Mouse (Mus musculus) limb, embryonic 11.5 days (tissue): ENCODE results near the gene Tmem132c. TPM values are rescaled to one million over a fixed set of nuclear protein-coding genes. Genes with fewer than 3 reads are reported as not detected.
A peak's percentile ranks its signal among the peaks of the same experiment; 100 is the strongest.

Source experiments
- ATAC-seq: fragments of 200-750 bp; cut with Nextera tagmentation; 2 replicates; pipeline ENCODE4 v1.8.0; 2017; ENCODE audit warnings: low read depth; ENCODE audit not compliant: insufficient number of reproducible peaks, low FRiP score, low TSS enrichment
- DNase-seq: peaks from one replicate; pipeline ENCODE4 v3.0.0-alpha.2; 2015; ENCODE audit warnings: low spot score
- H3K27ac ChIP-seq: fragments of 300-500 bp; sonication (generic); replicated peaks from 2 replicates; pipeline ENCODE4 v1.5.1; 2014; ENCODE audit warnings: low read depth, mild to moderate bottlenecking, low read length
- H3K27me3 ChIP-seq: fragments of 300-500 bp; sonication (generic); 2 replicates; pipeline ENCODE4 v1.6.1; 2014; ENCODE audit warnings: mild to moderate bottlenecking, low read length, mixed read lengths; ENCODE audit not compliant: control insufficient read depth, insufficient read depth
- H3K36me3 ChIP-seq: fragments of 300-500 bp; sonication (generic); 2 replicates; pipeline ENCODE4 v1.6.1; 2014; ENCODE audit warnings: mild to moderate bottlenecking, low read length, moderate library complexity, mixed read lengths; ENCODE audit not compliant: control insufficient read depth, insufficient read depth
- H3K4me1 ChIP-seq: fragments of 300-500 bp; sonication (generic); 2 replicates; pipeline ENCODE4 v1.6.1; 2014; ENCODE audit warnings: low read length, mixed read lengths; ENCODE audit not compliant: control insufficient read depth, insufficient read depth
- H3K4me2 ChIP-seq: fragments of 300-500 bp; sonication (generic); 2 replicates; pipeline ENCODE4 v1.6.1; 2014; ENCODE audit warnings: low read depth, mild to moderate bottlenecking, moderate library complexity; ENCODE audit not compliant: severe bottlenecking
- H3K4me3 ChIP-seq: fragments of 300-500 bp; sonication (generic); 2 replicates; pipeline ENCODE4 v1.5.1; 2014; ENCODE audit warnings: low read depth, low read length
- H3K9ac ChIP-seq: fragments of 300-500 bp; sonication (generic); 2 replicates; pipeline ENCODE4 v1.6.1; 2014; ENCODE audit warnings: mild to moderate bottlenecking, low read length
- H3K9me3 ChIP-seq: fragments of 300-500 bp; sonication (generic); 2 replicates; pipeline ENCODE4 v1.6.1; 2016; ENCODE audit warnings: low read length; ENCODE audit not compliant: control insufficient read depth
- WGBS: fragments of 180-500 bp; shearing (Covaris S2); extraction: QIAGEN DNeasy Blood & Tissue Kit; methylation state at CpG from one replicate; pipeline ENCODE4 v1.1.7; 2014; 5-methylcytosine and 5-hydroxymethylcytosine counted together
- polyA plus RNA-seq: library from polyadenylated mRNA; unstranded; fragments of >200 nt; fragmentation: Nextera tagmentation; extraction: Ambion mirVana; gene quantifications from 2 replicates; pipeline ENCODE4 v1.2.1, GENCODE M21; 2014

Tmem132c gene
- polyA plus RNA-seq, 1 experiment from 2014 or later: 34.6 TPM

DNA sequence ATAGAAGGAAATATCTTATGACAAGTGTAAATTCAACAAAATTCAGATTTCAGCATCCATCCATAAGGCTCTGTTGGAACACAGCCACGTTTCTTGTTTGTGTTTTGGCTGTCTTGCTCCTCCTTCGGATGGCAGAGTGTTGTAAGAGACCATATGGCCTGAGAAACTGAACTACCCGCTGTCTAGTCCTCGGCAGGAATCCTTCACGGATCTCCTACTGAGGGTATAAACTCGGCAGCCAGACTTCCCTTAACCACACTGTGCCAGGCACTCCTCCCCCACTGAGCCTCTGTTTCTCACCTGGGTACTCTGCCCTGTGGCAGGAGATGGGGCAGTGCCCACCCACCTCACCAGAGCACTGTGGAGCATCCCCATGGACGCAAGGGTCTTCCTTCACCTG lies 174.9 kb downstream of the Tmem132c start:
- ATAC-seq (no peak), DNase-seq (no peak)
- H3K4me2 ChIP-seq: no peak overlapping the region
- H3K4me3 ChIP-seq: no peak overlapping the region
- WGBS: 54% methylated on average over 7 of the region's 7 CpGs
- H3K4me1 ChIP-seq: no peaks in the 10 kb centered on the region
- H3K9ac ChIP-seq: no peak overlapping the region
- H3K27ac ChIP-seq: no peak overlapping the region
- H3K27me3 ChIP-seq: no peaks in the 10 kb centered on the region
- no peaks in the 10 kb centered on the region for H3K9me3 ChIP-seq
- H3K36me3 ChIP-seq: no peaks in the 10 kb centered on the region

DNA sequence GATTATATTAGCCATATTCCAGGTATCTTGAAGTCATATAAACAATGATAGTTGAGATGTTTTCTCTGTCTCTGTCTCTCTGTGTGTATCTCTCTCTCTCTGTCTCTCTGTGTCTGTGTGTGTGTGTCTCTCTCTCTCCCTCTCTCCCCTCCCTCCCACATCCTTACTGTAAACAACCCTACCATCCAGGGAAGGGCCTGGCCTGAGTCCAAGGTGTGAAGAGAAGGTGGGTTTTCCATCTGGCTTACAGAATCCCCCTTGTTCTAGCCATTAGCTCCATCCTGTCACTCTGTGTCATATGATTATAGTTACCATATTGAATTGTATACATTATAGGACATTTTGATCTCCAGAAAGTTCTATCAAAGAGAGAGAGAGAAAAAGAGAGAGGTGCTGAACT lies 182.3 kb downstream of the Tmem132c start:
- no peaks in the 10 kb centered on the region for H3K36me3 ChIP-seq
- H3K4me3 ChIP-seq: no peak overlapping the region
- H3K9ac ChIP-seq: no peak overlapping the region
- H3K9me3 ChIP-seq: no peaks in the 10 kb centered on the region
- ATAC-seq (no peak), DNase-seq (no peak)
- no peaks in the 10 kb centered on the region for H3K4me1 ChIP-seq
- H3K27me3 ChIP-seq: no peaks in the 10 kb centered on the region
- no peak overlapping the region for H3K27ac ChIP-seq
- H3K4me2 ChIP-seq: no peak overlapping the region

DNA sequence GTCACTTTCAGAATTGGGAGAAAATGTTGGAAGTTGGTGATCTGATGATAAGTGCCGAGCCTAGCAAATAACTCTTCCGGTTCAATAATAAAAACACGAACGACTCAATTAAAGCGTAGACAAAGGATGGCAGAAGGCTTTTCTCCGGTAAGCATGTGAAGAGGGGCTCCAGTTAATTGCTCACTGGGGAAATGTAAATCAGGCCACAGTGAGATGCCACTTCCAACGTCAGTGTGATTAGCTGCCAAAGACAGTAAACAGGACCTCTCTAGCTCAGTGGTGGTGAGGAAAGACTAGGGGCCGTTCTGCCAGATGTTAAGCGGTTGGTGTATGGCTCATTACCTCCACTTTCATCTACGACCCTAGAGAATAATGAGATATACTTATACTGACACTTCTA lies 187.5 kb downstream of the Tmem132c start:
- Histone ChIP-seq H3K4me3 (no peak overlapping the region), H3K4me2 (no peak overlapping the region), H3K27ac (no peak overlapping the region), H3K27me3 (no peaks in the 10 kb centered on the region), H3K9me3 (no peaks in the 10 kb centered on the region), H3K4me1 (no peaks in the 10 kb centered on the region), H3K36me3 (no peaks in the 10 kb centered on the region), H3K9ac (no peak overlapping the region)
- 46% methylated on average over 10 of the region's 10 CpGs for WGBS
- ATAC-seq (no peak), DNase-seq (no peak)

DNA sequence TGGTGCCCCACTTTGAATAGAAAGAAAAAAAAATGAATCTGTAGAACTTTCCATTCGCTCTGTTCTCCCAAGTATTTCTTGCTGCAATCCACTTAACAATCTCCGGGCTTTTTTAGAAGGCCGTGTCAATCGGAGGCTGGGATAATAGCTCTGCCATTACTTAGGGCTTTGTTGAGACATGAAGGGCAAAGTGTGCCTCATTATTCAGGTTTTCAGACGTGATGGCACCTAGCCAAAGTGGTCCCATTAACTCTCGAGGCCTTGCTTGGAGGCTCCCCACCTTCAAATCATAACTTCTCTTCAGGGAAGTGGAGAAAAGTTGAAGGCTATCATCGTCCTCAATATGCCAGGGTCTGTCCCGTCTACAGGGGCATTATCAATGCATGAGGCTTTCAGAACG lies 190.0 kb downstream of the Tmem132c start:
- DNase-seq: no peak
- Histone ChIP-seq H3K36me3 (no peaks in the 10 kb centered on the region), H3K4me2 (no peak overlapping the region), H3K9me3 (no peaks in the 10 kb centered on the region), H3K27me3 (no peaks in the 10 kb centered on the region), H3K4me1 (no peaks in the 10 kb centered on the region), H3K27ac (no peak overlapping the region), H3K9ac (no peak overlapping the region), H3K4me3 (no peak overlapping the region)
- 79% methylated on average over 9 of the region's 9 CpGs for WGBS
- no peak for ATAC-seq

DNA sequence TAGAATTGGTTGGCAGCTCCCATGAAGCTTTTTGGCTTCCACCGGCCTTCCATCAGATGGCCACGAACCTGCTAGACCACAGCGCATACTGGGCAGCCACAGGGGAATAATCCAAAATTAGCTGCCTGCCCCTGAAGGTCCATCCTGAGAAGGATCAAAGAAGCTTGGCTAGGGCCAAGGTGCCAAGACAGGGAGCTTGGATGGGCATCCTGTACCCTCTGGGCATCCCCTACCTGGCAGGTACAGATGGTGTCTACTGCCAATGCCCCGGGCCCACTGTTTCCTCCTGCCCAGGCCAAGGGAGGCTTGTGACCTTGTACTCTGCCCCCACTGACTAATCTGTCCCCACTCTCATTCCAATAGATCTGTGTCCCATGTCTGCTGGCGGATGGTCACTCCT lies 195.2 kb downstream of the Tmem132c start:
- ATAC-seq: no peak
- H3K4me3 ChIP-seq: no peak overlapping the region
- H3K9me3 ChIP-seq: no peaks in the 10 kb centered on the region
- DNase-seq: no peak
- H3K27ac ChIP-seq: no peak overlapping the region
- no peak overlapping the region for H3K4me2 ChIP-seq
- H3K4me1 ChIP-seq: no peaks in the 10 kb centered on the region
- 97% methylated on average over 5 of the region's 5 CpGs for WGBS
- H3K9ac ChIP-seq: no peak overlapping the region
- no peaks in the 10 kb centered on the region for H3K36me3 ChIP-seq
- no peaks in the 10 kb centered on the region for H3K27me3 ChIP-seq

DNA sequence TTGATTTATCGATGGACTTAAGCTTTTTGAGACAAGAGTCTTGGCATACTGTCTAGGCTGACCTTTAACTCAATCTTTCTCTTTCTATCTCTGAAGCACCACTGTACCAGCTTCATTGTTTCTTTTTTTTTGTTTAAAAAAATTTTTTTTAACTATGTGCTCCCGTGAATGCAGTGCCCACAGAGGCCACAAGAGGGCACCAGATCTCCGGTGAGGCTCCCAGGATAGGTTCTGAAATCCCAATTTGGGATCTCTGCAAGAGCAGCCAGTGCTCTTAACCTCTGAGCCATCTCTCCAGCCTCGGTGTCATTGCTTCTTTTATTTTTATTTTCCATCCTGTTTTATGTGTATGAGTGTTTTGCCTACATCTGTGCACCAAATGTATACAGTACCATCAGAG lies 197.0 kb downstream of the Tmem132c start:
- H3K9ac ChIP-seq: no peak overlapping the region
- DNase-seq: no peak
- H3K9me3 ChIP-seq: no peaks in the 10 kb centered on the region
- H3K27ac ChIP-seq: no peak overlapping the region
- 95% methylated on average over 4 of the region's 4 CpGs for WGBS
- H3K4me2 ChIP-seq: no peak overlapping the region
- no peaks in the 10 kb centered on the region for H3K4me1 ChIP-seq
- H3K4me3 ChIP-seq: no peak overlapping the region
- H3K27me3 ChIP-seq: no peaks in the 10 kb centered on the region
- no peaks in the 10 kb centered on the region for H3K36me3 ChIP-seq
- no peak for ATAC-seq

DNA sequence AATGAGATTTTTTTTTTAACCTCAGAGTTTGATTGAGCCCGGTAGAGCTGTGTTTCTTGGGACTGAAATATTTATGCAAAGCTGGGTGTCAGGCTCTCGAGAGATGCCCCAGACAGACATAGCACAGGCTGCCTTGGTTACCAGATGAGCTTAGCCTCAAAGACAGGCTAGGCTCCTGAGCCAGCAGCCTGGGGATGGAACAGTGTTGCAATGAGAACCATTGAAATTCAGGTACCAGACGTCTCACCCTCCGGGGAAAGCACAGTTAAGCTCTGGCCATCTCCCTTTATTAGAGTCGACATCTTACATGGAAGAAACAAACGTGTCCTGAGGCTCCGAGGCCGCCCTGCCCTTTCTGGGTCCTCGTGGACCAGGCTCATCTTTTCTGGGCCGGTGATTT lies 200.4 kb downstream of the Tmem132c start:
- H3K4me1 ChIP-seq: no peaks in the 10 kb centered on the region
- no peak overlapping the region for H3K4me3 ChIP-seq
- no peak for ATAC-seq
- no peak overlapping the region for H3K9ac ChIP-seq
- 60% methylated on average over 10 of the region's 10 CpGs for WGBS
- H3K4me2 ChIP-seq: no peak overlapping the region
- DNase-seq: no peak
- no peak overlapping the region for H3K27ac ChIP-seq
- H3K27me3 ChIP-seq: no peaks in the 10 kb centered on the region
- no peaks in the 10 kb centered on the region for H3K9me3 ChIP-seq
- H3K36me3 ChIP-seq: no peaks in the 10 kb centered on the region

DNA sequence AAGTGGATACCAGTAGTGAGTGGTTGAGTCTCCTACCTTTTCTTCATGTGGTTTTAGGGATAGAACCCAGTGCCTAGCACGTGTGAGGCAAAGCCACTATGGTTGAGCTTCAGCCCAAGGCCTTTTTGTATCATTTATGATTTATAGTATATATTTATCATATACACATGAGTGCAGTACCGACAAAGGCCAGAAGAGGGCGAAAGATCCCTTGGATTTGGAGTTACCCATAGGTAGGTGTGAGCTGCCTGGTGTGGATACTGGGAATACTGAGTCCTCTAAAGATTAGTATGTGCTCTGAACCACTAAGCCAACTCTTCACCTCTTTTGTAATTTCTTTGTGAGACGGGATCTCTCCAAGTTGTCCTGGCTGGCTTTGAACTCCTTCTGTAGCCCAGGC lies 212.0 kb downstream of the Tmem132c start:
- H3K9ac ChIP-seq: no peak overlapping the region
- no peak overlapping the region for H3K4me2 ChIP-seq
- H3K36me3 ChIP-seq: no peaks in the 10 kb centered on the region
- H3K4me3 ChIP-seq: no peak overlapping the region
- 29% methylated on average over 4 of the region's 4 CpGs for WGBS
- no peak overlapping the region for H3K27ac ChIP-seq
- no peaks in the 10 kb centered on the region for H3K27me3 ChIP-seq
- H3K4me1 ChIP-seq: no peaks in the 10 kb centered on the region
- DNase-seq: peak; percentile 57
- no peak for ATAC-seq
- peaks cover 3% of the 10 kb centered on the region; the same call in 1 of the 2 replicates for H3K9me3 ChIP-seq

DNA sequence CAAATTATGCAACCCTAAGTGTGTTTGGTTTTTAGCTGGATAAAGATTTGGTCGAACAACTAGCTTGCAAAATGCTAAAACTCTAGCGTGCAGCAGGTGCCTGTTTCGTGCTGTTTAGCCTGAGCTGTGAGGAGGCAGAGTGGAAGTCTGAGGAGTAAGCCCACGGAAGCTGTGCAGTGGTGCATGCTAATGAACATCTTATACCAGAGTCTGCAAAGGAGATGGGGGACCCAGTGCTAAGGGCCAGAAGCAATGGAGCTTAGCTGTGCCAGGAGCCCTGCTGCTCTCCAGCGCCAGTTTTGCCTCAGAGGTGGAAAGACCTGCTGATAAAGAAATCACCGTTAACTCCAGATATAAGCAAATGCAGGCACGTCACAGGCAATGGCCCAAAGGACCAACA lies 212.5 kb downstream of the Tmem132c start:
- Histone ChIP-seq H3K36me3 (no peaks in the 10 kb centered on the region), H3K4me3 (no peak overlapping the region), H3K4me2 (no peak overlapping the region), H3K9ac (no peak overlapping the region), H3K9me3 (peaks cover under 1% of the 10 kb centered on the region; the same call in 1 of the 2 replicates), H3K4me1 (no peaks in the 10 kb centered on the region), H3K27me3 (no peaks in the 10 kb centered on the region), H3K27ac (no peak overlapping the region)
- ATAC-seq: no peak
- DNase-seq: no peak
- WGBS: 89% methylated on average over 7 of the region's 7 CpGs
